9 mouse cellular contexts compared by ENCODE assay signal in the genomic region with DNA sequence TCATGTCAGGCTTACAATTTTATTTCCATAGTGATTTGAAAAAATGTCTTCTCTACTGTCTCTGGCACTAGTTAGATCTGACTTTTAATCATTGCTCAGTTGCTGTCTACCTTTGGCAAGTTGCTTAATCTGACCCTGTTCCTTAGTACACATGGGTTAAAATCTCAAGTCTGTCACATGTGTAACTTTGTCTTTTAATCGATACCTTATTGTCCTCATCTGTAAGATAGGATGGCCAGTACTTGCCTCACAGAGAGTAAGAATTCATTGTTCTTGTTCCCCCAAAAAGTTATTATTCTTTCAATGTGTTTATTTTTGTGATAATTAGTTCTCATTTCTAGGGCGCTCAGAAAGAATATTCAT. TPM values are rescaled to one million over a fixed set of nuclear protein-coding genes. Genes with fewer than 3 reads are reported as not detected.
A peak's percentile ranks its signal among the peaks of the same experiment; 100 is the strongest.
DNase-seq lines count a peak whose midpoint lies in the region; ATAC-seq and TF ChIP-seq lines count a peak whose summit lies in the region.
"Had no signal": no experiment of that assay in that cellular context is flagged by ENCODE, and none has a peak within 500 bp of the region (broad histone marks: within the 10 kb centered on the region; RNA-seq: fewer than 3 reads in every experiment).

No protein-coding gene starts in this region.

- no peak for ATAC-seq in kidney, embryonic 15.5 days (replicated peaks; ENCODE audit: low FRiP score)
- no peak for ATAC-seq in hindbrain, embryonic 16.5 days
- ATAC-seq in midbrain, embryonic 16.5 days, result no peak

- no peaks in the 10 kb centered on the region for H3K27me3 ChIP-seq in kidney, embryonic 15.5 days
- no peaks in the 10 kb centered on the region for H3K27me3 ChIP-seq in hindbrain, embryonic 16.5 days (replicated peaks; ENCODE audit: control insufficient read depth, insufficient read depth, low read length)
- no peaks in the 10 kb centered on the region for H3K27me3 ChIP-seq in midbrain, embryonic 16.5 days (ENCODE audit: control insufficient read depth, insufficient read depth, low read depth, low read length)

- no peaks in the 10 kb centered on the region for H3K36me3 ChIP-seq in kidney, embryonic 15.5 days
- H3K36me3 ChIP-seq in hindbrain, embryonic 16.5 days (ENCODE audit: control insufficient read depth, insufficient read depth, low read length), result no peaks in the 10 kb centered on the region
- no peaks in the 10 kb centered on the region for H3K36me3 ChIP-seq in midbrain, embryonic 16.5 days (ENCODE audit: control insufficient read depth, insufficient read depth, low read length)

- H3K9me3 ChIP-seq in kidney, embryonic 15.5 days (replicated peaks), result no peaks in the 10 kb centered on the region
- H3K9me3 ChIP-seq in hindbrain, embryonic 16.5 days (ENCODE audit: control insufficient read depth, low read length), result no peaks in the 10 kb centered on the region
- H3K9me3 ChIP-seq in midbrain, embryonic 16.5 days (replicated peaks; ENCODE audit: control insufficient read depth, low read length, poor library complexity, severe bottlenecking), result no peaks in the 10 kb centered on the region

- H3K4me2 ChIP-seq in kidney, embryonic 15.5 days, result peak overlapping the region; percentile 73
- peak overlapping the region; percentile 72 for H3K4me2 ChIP-seq in hindbrain, embryonic 16.5 days (ENCODE audit: low read length)
- peak overlapping the region; percentile 44 for H3K4me2 ChIP-seq in midbrain, embryonic 16.5 days (ENCODE audit: low read length)

- no peak for DNase-seq in kidney, postnatal 4 days
- no peak for DNase-seq in urinary bladder, postnatal 10 days (ENCODE audit: low spot score)
- no peak for DNase-seq in spleen, postnatal 4 days (ENCODE audit: low spot score in 2 of 2)
- DNase-seq in layer of hippocampus, postnatal 14 days (ENCODE audit: low spot score in 2 of 2), result no peak

- WGBS in kidney, embryonic 15.5 days, result 38% methylated on average over 2 of the region's 2 CpGs
- WGBS in hindbrain, embryonic 16.5 days, result 40% methylated on average over 2 of the region's 2 CpGs
- WGBS in midbrain, embryonic 16.5 days, result 34% methylated on average over 2 of the region's 2 CpGs

- H3K4me1 ChIP-seq in kidney, embryonic 15.5 days, result peaks cover 21% of the 10 kb centered on the region
- H3K4me1 ChIP-seq in cortical plate, adult 2 months (ENCODE audit: control insufficient read depth, insufficient read depth, low read length), result peaks cover 2% of the 10 kb centered on the region; the same call in 1 of the 2 replicates
- H3K4me1 ChIP-seq in hindbrain, embryonic 16.5 days (ENCODE audit: control insufficient read depth, insufficient read depth, low read depth, low read length), result peaks cover 16% of the 10 kb centered on the region
- H3K4me1 ChIP-seq in midbrain, embryonic 16.5 days (ENCODE audit: control insufficient read depth, insufficient read depth, low read length), result peaks cover 25% of the 10 kb centered on the region

- H3K4me3 ChIP-seq in kidney, embryonic 15.5 days (replicated peaks), result peak overlapping the region; percentile 87
- peak overlapping the region; percentile 71; the same call in 1 of the 2 replicates for H3K4me3 ChIP-seq in cortical plate, adult 2 months (ENCODE audit: insufficient read depth, low read length)
- H3K4me3 ChIP-seq in hindbrain, embryonic 16.5 days (ENCODE audit: low read length), result peak overlapping the region; percentile 46
- H3K4me3 ChIP-seq in midbrain, embryonic 16.5 days (ENCODE audit: low read depth, low read length), result peak overlapping the region; percentile 86

- TF ChIP-seq CTCF in cortical plate, adult 2 months (IDR thresholded peaks at IDR 0.05; ENCODE audit: extremely low read depth, insufficient read depth, low read length), result no peak

- peak overlapping the region; percentile 97 for H3K27ac ChIP-seq in kidney, embryonic 15.5 days
- no peak overlapping the region for H3K27ac ChIP-seq in cortical plate, adult 2 months (ENCODE audit: insufficient read depth, low read length)
- H3K27ac ChIP-seq in hindbrain, embryonic 16.5 days (ENCODE audit: low read depth, low read length), result peak overlapping the region; percentile 85
- peak overlapping the region; percentile 96 for H3K27ac ChIP-seq in midbrain, embryonic 16.5 days (ENCODE audit: low read length)

- peak overlapping the region; percentile 72 for H3K9ac ChIP-seq in kidney, embryonic 15.5 days
- peak overlapping the region; percentile 72 for H3K9ac ChIP-seq in hindbrain, embryonic 16.5 days (ENCODE audit: low read depth, low read length)
- H3K9ac ChIP-seq in midbrain, embryonic 16.5 days (ENCODE audit: low read depth, low read length), result peak overlapping the region; percentile 83

- TF ChIP-seq POLR2A in cortical plate, adult 2 months (IDR thresholded peaks at IDR 0.05; ENCODE audit: extremely low read depth, insufficient read depth, low read length), result no peak

RNA-seq across cellular contexts. Expression of gene Gatad2b, which starts 1.0 kb away (rescaled TPM):
- polyA plus RNA-seq in kidney, embryonic 15.5 days (2015; fragmentation: Nextera tagmentation; extraction: Ambion mirVana), result 12.8 and 16.2 TPM in 2 replicates
- 33.2 and 35.4 TPM in 2 replicates for polyA plus RNA-seq in cortical plate, adult 2 months (2012; rRNA removed)
- polyA plus RNA-seq in hindbrain, embryonic 16.5 days (2015; fragmentation: Nextera tagmentation; extraction: Ambion mirVana), result 9.3 and 12.1 TPM in 2 replicates
- polyA plus RNA-seq in midbrain, embryonic 16.5 days (2015; fragmentation: Nextera tagmentation; extraction: Ambion mirVana), result 10.9 and 12.0 TPM in 2 replicates
- total RNA-seq in layer of hippocampus, postnatal 14 days (2021), result 10 to 100 TPM; 92.7 to 96.5 TPM

RNA-seq across cellular contexts. Expression of gene Dennd4b, which starts 27.0 kb away (rescaled TPM):
- 3.9 and 4.1 TPM in 2 replicates for polyA plus RNA-seq in kidney, embryonic 15.5 days (2015; fragmentation: Nextera tagmentation; extraction: Ambion mirVana)
- polyA plus RNA-seq in cortical plate, adult 2 months (2012; rRNA removed), result 40.4 and 47.3 TPM in 2 replicates
- polyA plus RNA-seq in hindbrain, embryonic 16.5 days (2015; fragmentation: Nextera tagmentation; extraction: Ambion mirVana), result 8.1 and 10.2 TPM in 2 replicates
- polyA plus RNA-seq in midbrain, embryonic 16.5 days (2015; fragmentation: Nextera tagmentation; extraction: Ambion mirVana), result 7.8 and 8.5 TPM in 2 replicates
- total RNA-seq in layer of hippocampus, postnatal 14 days (2021), result 10 to 100 TPM; 22.4 to 24.4 TPM

RNA-seq across cellular contexts. Expression of gene Crtc2, which starts 38.0 kb away (rescaled TPM):
- polyA plus RNA-seq in kidney, embryonic 15.5 days (2015; fragmentation: Nextera tagmentation; extraction: Ambion mirVana), result 26.1 and 26.7 TPM in 2 replicates
- polyA plus RNA-seq in cortical plate, adult 2 months (2012; rRNA removed), result 45.7 and 48.8 TPM in 2 replicates
- polyA plus RNA-seq in hindbrain, embryonic 16.5 days (2015; fragmentation: Nextera tagmentation; extraction: Ambion mirVana), result 19.6 and 25.3 TPM in 2 replicates
- polyA plus RNA-seq in midbrain, embryonic 16.5 days (2015; fragmentation: Nextera tagmentation; extraction: Ambion mirVana), result 21.5 and 24.6 TPM in 2 replicates
- 10 to 100 TPM; 32.4 to 33.6 TPM for total RNA-seq in layer of hippocampus, postnatal 14 days (2021)

RNA-seq across cellular contexts. Expression of gene Slc39a1, which starts 44.0 kb away (rescaled TPM):
- 101 and 104 TPM in 2 replicates for polyA plus RNA-seq in kidney, embryonic 15.5 days (2015; fragmentation: Nextera tagmentation; extraction: Ambion mirVana)
- polyA plus RNA-seq in cortical plate, adult 2 months (2012; rRNA removed), result 32.4 and 34.5 TPM in 2 replicates
- polyA plus RNA-seq in hindbrain, embryonic 16.5 days (2015; fragmentation: Nextera tagmentation; extraction: Ambion mirVana), result 40.3 and 54.2 TPM in 2 replicates
- polyA plus RNA-seq in midbrain, embryonic 16.5 days (2015; fragmentation: Nextera tagmentation; extraction: Ambion mirVana), result 43.0 and 46.8 TPM in 2 replicates
- 10 to 100 TPM; 48.8 to 53.3 TPM for total RNA-seq in layer of hippocampus, postnatal 14 days (2021)

RNA-seq across cellular contexts. Expression of gene Creb3l4, which starts 48.7 kb away (rescaled TPM):
- polyA plus RNA-seq in kidney, embryonic 15.5 days (2015; fragmentation: Nextera tagmentation; extraction: Ambion mirVana), result 3.7 and 6.9 TPM in 2 replicates
- 0.27 and 0.49 TPM in 2 replicates for polyA plus RNA-seq in cortical plate, adult 2 months (2012; rRNA removed)
- 2.0 and 2.2 TPM in 2 replicates for polyA plus RNA-seq in hindbrain, embryonic 16.5 days (2015; fragmentation: Nextera tagmentation; extraction: Ambion mirVana)
- 1.1 and 2.2 TPM in 2 replicates for polyA plus RNA-seq in midbrain, embryonic 16.5 days (2015; fragmentation: Nextera tagmentation; extraction: Ambion mirVana)
- total RNA-seq in layer of hippocampus, postnatal 14 days (2021), result not detected
- total RNA-seq: gastrocnemius, adult 18-20 months had no signal
